Mouse (Mus musculus) kidney, embryonic 14.5 days (tissue): ENCODE measurements around the gene Spata5. TPM values are rescaled to one million over a fixed set of nuclear protein-coding genes. Genes with fewer than 3 reads are reported as not detected.
"Not testable (repeated sequence)": the region's sequence is repeated elsewhere in the genome, so short reads cannot be mapped to it uniquely, and the experiment has no call there.

Experiments
- ATAC-seq: fragments of 200-750 bp; cut with Nextera tagmentation; 2 replicates; pipeline ENCODE4 v1.8.0; 2017; ENCODE audit warnings: moderate number of reproducible peaks, mild to moderate bottlenecking, moderate TSS enrichment, moderate library complexity; ENCODE audit not compliant: low FRiP score, low TSS enrichment
- H3K27ac ChIP-seq: fragments of 300-500 bp; sonication (generic); 2 replicates; pipeline ENCODE4 v1.5.1; 2014; ENCODE audit warnings: low read depth, mild to moderate bottlenecking, low read length, moderate library complexity, mixed read lengths
- H3K27me3 ChIP-seq: fragments of 300-500 bp; sonication (generic); 2 replicates; pipeline ENCODE4 v1.6.1; 2014; ENCODE audit warnings: mild to moderate bottlenecking, low read length; ENCODE audit not compliant: control insufficient read depth, insufficient read depth
- H3K36me3 ChIP-seq: fragments of 300-500 bp; sonication (generic); 2 replicates; pipeline ENCODE4 v1.6.1; 2014; ENCODE audit warnings: low read length, mixed read lengths; ENCODE audit not compliant: control insufficient read depth, insufficient read depth
- H3K4me1 ChIP-seq: fragments of 300-500 bp; sonication (generic); 2 replicates; pipeline ENCODE4 v1.6.1; 2014; ENCODE audit warnings: low read length, mixed read lengths; ENCODE audit not compliant: control insufficient read depth, insufficient read depth
- H3K4me2 ChIP-seq: fragments of 300-500 bp; sonication (generic); replicated peaks from 2 replicates; pipeline ENCODE4 v1.6.1; 2014; ENCODE audit warnings: low read depth, mild to moderate bottlenecking, low read length
- H3K4me3 ChIP-seq: fragments of 300-500 bp; sonication (generic); 2 replicates; pipeline ENCODE4 v1.5.1; 2014; ENCODE audit warnings: mild to moderate bottlenecking, low read length
- H3K9ac ChIP-seq: fragments of 300-500 bp; sonication (generic); 2 replicates; pipeline ENCODE4 v1.6.1; 2014; ENCODE audit warnings: low read depth, mild to moderate bottlenecking, low read length, moderate library complexity
- H3K9me3 ChIP-seq: fragments of 300-500 bp; sonication (generic); 2 replicates; pipeline ENCODE4 v1.6.1; 2016; ENCODE audit warnings: low read length; ENCODE audit not compliant: control insufficient read depth
- WGBS: fragments of 180-500 bp; shearing (Covaris S2); extraction: QIAGEN DNeasy Blood & Tissue Kit; methylation state at CpG from one replicate; pipeline ENCODE4 v1.1.7; 2014; 5-methylcytosine and 5-hydroxymethylcytosine counted together
- polyA plus RNA-seq: library from polyadenylated mRNA; unstranded; fragments of >200 nt; fragmentation: Nextera tagmentation; extraction: Ambion mirVana; gene quantifications from 2 replicates; pipeline ENCODE4 v1.2.1, GENCODE M21; 2014

Gene Spata5
- polyA plus RNA-seq, 1 experiment from 2014 or later: 45.3 TPM

DNA sequence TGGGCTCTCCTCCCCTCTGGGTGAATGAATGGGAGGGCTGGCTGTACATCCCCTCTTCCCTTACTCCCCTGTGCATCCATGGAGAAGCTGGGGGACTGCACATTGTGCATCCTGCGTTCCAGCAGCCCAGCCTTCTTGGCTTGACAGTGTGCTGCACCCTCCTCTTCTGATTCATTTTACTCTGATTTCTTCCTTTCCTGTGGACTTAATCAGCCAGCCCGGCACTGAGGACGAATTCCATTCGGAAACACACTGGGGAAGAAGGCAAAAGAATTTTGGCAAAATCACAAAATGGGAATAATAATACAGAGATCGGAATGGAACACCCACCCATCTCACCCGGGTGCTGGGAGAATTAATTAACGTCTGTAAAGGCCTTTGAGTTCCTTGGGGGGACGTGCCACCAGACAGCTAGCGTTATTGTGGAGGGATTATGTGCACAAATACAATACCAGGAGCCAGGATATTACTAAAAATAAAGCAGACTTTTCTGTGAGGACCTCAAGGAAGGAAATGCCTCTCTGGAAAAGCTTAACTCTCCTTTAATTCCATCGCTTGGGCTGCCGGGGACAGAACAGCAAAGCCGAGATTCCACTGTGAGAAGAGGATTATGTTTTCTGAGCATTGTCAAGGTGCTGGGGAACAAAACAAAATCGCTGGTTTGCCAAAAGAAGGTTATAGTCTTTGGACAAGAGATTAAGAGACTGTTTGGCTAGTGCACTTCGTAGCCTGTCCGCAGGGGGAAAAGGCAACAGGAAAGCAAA is 166.5 kb downstream of the Spata5 start:
- Histone ChIP-seq H3K4me1 (peaks cover 5% of the 10 kb centered on the region; the same call in 1 of the 2 replicates), H3K9me3 (no peaks in the 10 kb centered on the region), H3K9ac (peak overlapping the region; percentile 23; the same call in 1 of the 2 replicates), H3K4me2 (peak overlapping the region; percentile 41), H3K36me3 (no peaks in the 10 kb centered on the region), H3K4me3 (no peak overlapping the region; the same call in 1 of the 2 replicates), H3K27me3 (no peaks in the 10 kb centered on the region), H3K27ac (peak overlapping the region; percentile 91)
- ATAC-seq: no peak
- WGBS: 30% methylated on average over 15 of the region's 15 CpGs

DNA sequence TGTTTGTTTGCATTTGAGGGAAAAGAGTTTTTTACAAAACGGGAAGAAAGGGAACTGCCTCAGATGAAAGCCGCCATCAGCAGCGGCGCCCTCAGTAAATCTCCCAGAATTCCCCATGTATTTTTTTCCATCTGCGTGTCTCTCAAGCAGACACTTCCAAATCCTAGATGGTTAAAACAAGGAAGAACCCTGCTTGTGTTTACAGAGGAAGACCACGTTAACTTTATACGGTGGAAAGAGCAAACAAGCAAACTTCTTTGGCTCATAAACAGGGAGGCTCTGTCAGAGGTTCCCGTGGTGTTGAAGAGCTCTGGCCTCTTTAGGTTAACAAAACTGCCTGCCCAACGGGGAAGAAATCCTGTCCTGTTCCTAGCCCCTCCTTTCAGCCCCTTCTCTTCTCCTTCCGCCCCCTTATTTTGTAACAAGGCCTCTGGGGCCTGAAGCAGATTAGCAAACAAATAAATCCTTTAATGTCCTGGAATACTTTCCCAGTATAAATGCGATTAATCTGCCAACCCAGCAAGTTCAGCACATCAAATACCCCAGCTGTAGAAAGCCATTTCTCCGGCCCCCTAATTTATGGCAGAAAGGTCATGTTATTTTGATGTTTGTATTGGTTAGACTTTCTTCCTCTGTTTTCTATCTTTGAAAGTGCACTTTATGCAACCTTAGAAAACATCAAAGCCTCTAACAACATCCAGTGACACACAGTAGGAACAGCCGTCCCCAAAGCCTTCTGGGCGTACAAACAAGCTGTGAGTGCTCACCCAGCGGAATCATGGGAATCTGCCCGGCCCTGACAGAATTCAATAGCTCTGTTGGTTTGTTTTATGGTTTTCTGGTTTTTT is 167.3 kb downstream of the Spata5 start:
- WGBS: 22% methylated on average over 16 of the region's 16 CpGs
- Histone ChIP-seq H3K27me3 (no peaks in the 10 kb centered on the region), H3K4me2 (peak overlapping the region; percentile 41), H3K9me3 (no peaks in the 10 kb centered on the region), H3K27ac (peak overlapping the region; percentile 91), H3K4me1 (peaks cover 5% of the 10 kb centered on the region; the same call in 1 of the 2 replicates), H3K36me3 (no peaks in the 10 kb centered on the region), H3K9ac (peak overlapping the region; percentile 23; the same call in 1 of the 2 replicates), H3K4me3 (no peak overlapping the region)
- ATAC-seq: peak; percentile 82

DNA sequence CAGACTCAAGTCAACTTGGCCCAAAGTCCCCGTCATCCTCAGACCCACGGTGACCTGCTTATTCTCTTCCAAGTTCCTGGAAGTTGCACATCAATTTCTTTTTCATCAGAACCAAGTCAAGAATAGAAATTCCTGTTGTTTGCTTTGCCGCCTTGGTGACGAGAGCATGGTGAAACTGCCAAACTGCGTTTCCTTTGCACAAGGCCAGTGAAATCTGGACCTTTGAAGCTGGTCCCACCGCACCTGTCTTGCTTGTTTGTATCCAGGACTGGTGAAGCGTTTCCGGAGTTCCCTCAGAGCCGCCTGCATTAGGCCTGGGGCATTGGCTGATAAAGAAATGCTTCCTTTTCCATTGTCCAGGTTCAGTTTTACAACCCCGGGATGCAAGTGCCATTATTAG is 176.0 kb downstream of the Spata5 start:
- Histone ChIP-seq H3K4me1 (0 out of 2 replicates have a peak, but pooled peaks cover 4% of the 10 kb centered on the region), H3K27me3 (no peaks in the 10 kb centered on the region), H3K4me3 (no peak overlapping the region), H3K9me3 (no peaks in the 10 kb centered on the region), H3K27ac (no peak overlapping the region), H3K36me3 (no peaks in the 10 kb centered on the region), H3K9ac (no peak overlapping the region), H3K4me2 (no peak overlapping the region)
- WGBS: 67% methylated on average over 10 of the region's 10 CpGs
- no peak for ATAC-seq

DNA sequence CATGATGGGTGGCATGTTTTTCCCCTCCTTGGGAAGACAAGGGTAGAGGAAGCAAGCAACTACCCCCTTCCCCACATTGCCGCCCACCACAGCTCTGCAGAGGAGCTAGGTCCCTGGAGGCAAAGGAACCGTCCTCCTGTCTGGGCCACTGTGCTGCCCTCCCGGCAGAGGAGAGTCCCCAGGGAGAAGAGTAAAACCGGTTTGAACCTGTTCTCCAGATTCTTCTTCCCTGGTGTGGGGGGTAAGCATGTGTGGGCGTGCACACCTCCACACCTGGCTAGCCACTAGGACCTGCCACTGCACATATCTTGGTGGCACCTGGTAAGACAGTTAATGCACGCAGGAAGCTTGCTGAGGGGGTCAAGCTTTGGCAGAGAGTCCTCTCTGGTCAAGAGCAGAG is 176.8 kb downstream of the Spata5 start:
- H3K27me3 ChIP-seq: no peaks in the 10 kb centered on the region
- H3K9me3 ChIP-seq: no peaks in the 10 kb centered on the region
- ATAC-seq: no peak
- 48% methylated on average over 6 of the region's 6 CpGs for WGBS
- no peaks in the 10 kb centered on the region for H3K36me3 ChIP-seq
- 0 out of 2 replicates have a peak, but pooled peaks cover 4% of the 10 kb centered on the region for H3K4me1 ChIP-seq
- H3K4me2 ChIP-seq: no peak overlapping the region
- no peak overlapping the region for H3K9ac ChIP-seq
- no peak overlapping the region for H3K4me3 ChIP-seq
- no peak overlapping the region for H3K27ac ChIP-seq

DNA sequence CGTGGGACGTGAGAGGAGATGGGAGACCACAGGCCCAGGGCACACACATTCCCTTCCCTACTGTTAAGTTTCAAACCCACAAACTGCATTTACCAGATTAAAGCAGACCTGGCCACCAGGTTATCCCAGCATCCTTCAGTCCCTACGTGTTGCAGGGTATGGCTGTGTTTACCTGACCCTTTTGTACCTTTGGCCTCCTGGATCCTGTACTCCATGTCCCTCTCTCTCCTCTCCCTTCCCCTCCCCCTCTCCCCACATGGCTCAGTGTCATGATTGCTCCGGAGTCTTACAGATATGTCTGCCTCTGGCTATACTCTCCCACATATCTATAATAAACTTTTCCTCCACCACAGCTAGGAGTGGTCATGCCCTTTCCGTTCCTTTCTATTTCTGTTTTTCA is 177.5 kb downstream of the Spata5 start:
- no peak overlapping the region for H3K27ac ChIP-seq
- ATAC-seq: no peak
- H3K4me1 ChIP-seq: 0 out of 2 replicates have a peak, but pooled peaks cover 4% of the 10 kb centered on the region
- 65% methylated on average over 5 of the region's 5 CpGs for WGBS
- H3K9me3 ChIP-seq: no peaks in the 10 kb centered on the region
- no peaks in the 10 kb centered on the region for H3K36me3 ChIP-seq
- H3K9ac ChIP-seq: no peak overlapping the region
- H3K4me2 ChIP-seq: no peak overlapping the region
- no peak overlapping the region for H3K4me3 ChIP-seq
- H3K27me3 ChIP-seq: no peaks in the 10 kb centered on the region

DNA sequence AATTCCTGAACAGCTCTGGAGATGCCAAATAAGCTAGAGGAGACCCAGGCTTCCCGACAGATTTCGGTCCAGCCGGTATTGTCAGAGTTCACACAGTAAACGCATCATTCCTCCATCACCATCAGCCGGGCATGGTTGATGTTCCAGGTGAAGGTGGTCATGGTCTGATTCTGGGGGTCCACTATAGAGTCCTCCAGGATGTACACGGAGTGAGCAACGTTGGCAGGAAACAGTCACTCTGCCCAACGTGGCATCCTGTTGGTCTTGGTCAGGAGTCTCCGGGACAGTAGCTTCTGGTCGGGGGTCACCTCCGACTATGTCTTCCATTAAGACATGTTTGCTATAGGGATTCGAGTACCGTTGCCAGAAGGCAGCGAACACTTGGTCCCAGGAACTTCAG is 179.9 kb downstream of the Spata5 start:
- H3K27ac ChIP-seq, H3K9ac ChIP-seq, H3K4me1 ChIP-seq, H3K9me3 ChIP-seq, H3K36me3 ChIP-seq, H3K27me3 ChIP-seq, H3K4me2 ChIP-seq, H3K4me3 ChIP-seq, ATAC-seq: not testable (repeated sequence)
- 96% methylated on average over 14 of the region's 14 CpGs for WGBS

DNA sequence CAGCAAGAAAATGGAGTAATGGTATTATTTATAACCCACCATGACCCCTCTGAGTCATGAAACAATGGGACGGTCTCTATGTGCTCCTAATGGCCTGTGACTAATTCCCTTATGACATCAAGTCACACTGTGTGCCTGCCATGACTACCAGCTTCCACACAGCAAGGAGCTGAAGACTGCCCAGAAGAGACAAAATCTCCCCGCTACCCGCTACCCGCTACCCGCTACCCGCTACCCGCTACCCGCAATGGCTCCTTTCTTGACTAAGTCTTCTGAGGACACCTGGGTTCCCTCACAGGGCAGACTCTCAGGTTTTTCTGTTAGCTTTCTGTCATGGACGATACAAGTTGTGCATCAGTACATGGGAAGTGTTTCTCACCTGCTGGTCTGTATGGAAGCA is 182.7 kb downstream of the Spata5 start:
- Histone ChIP-seq H3K9me3 (no peaks in the 10 kb centered on the region), H3K9ac (no peak overlapping the region), H3K27me3 (no peaks in the 10 kb centered on the region), H3K36me3 (no peaks in the 10 kb centered on the region), H3K4me3 (no peak overlapping the region), H3K27ac (no peak overlapping the region), H3K4me1 (peaks cover 3% of the 10 kb centered on the region; the same call in 1 of the 2 replicates), H3K4me2 (no peak overlapping the region)
- no peak for ATAC-seq
- 92% methylated on average over 9 of the region's 9 CpGs for WGBS

DNA sequence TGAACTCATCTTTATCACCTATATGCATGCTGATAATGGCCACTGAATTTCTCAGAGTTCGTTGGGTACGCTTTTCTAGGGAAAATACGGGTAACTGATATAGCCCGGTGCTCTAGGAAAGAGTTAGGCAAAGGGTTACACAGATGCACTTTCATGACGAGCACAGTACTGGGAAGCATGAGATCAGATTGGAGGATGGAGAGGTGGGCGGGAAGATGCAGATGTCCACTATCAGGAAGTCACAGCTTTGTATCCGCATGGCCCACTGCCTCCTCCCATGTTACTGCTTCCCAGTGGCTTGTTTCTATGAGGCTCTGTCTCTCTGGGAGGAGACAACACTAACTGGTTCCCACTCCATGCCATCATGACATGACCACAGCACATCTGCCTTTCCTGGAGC is 183.2 kb downstream of the Spata5 start:
- H3K4me2 ChIP-seq: no peak overlapping the region
- no peaks in the 10 kb centered on the region for H3K36me3 ChIP-seq
- 78% methylated on average over 7 of the region's 7 CpGs for WGBS
- no peak overlapping the region for H3K27ac ChIP-seq
- no peaks in the 10 kb centered on the region for H3K27me3 ChIP-seq
- H3K4me3 ChIP-seq: no peak overlapping the region
- no peak for ATAC-seq
- H3K9me3 ChIP-seq: no peaks in the 10 kb centered on the region
- H3K4me1 ChIP-seq: peaks cover 3% of the 10 kb centered on the region; the same call in 1 of the 2 replicates
- H3K9ac ChIP-seq: no peak overlapping the region

DNA sequence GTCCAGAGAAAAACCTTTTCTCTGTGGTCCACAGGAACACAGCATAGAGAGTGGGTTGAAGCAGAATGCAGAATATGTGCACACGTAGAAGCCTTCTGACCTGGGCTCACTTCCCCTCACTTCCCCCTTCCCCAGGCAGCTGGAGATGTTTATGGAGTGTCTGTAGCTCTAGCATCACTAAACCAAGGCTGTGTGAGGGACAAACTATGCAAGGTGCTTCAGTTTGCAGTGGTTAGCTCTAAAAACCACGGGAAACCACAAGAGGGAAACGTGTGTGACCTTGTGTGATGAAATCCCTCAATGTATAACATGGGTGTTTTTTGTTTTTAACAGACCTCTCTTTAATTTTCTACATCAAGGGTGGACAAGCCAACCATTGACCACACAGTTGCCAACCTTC is 183.8 kb downstream of the Spata5 start:
- no peak overlapping the region for H3K9ac ChIP-seq
- H3K4me3 ChIP-seq: no peak overlapping the region
- no peak overlapping the region for H3K4me2 ChIP-seq
- 85% methylated on average over 3 of the region's 3 CpGs for WGBS
- H3K27me3 ChIP-seq: no peaks in the 10 kb centered on the region
- no peak overlapping the region for H3K27ac ChIP-seq
- no peaks in the 10 kb centered on the region for H3K36me3 ChIP-seq
- no peak for ATAC-seq
- H3K9me3 ChIP-seq: no peaks in the 10 kb centered on the region
- H3K4me1 ChIP-seq: peaks cover 3% of the 10 kb centered on the region; the same call in 1 of the 2 replicates
